Mouse (Mus musculus): ENCODE data around the gene Galr3.

Galr3 gene

GRCm38 (mm10) chr15:79051461-79052360, 10.0 kb downstream of the Galr3 start:
- in situ Hi-C loops (cut with MboI, MseI) = no loop called here

GRCm38 (mm10) chr15:79052366-79052765, 10.7 kb downstream of the Galr3 start:
- in situ Hi-C loops (cut with MboI, MseI) = no loop called here

GRCm38 (mm10) chr15:79056601-79057000, 14.9 kb downstream of the Galr3 start:
- in situ Hi-C loops (cut with MboI, MseI) = no loop called here

GRCm38 (mm10) chr15:79057850-79058249, 16.2 kb downstream of the Galr3 start:
- in situ Hi-C loops (cut with MboI, MseI) = no loop called here

GRCm38 (mm10) chr15:79060887-79061565, 19.3 kb downstream of the Galr3 start:
- in situ Hi-C loops (cut with MboI, MseI) = no loop called here

GRCm38 (mm10) chr15:79062376-79063159, 20.9 kb downstream of the Galr3 start, which contains the start of gene Ankrd54:
Gene Ankrd54, minus strand, starts transcription at chr15:79062893.
- in situ Hi-C loops (cut with MboI, MseI) = no loop called here

- in situ Hi-C loops (cut with MboI, MseI) = no loop called here
Observed at GRCm38 (mm10) chr15:79063160-79063740, 21.6 kb downstream of the Galr3 start.

- in situ Hi-C loops (cut with MboI, MseI) = no loop called here
Observed at GRCm38 (mm10) chr15:79065086-79065770, 23.5 kb downstream of the Galr3 start.

GRCm38 (mm10) chr15:79066276-79066675, 24.6 kb downstream of the Galr3 start:
- in situ Hi-C loops (cut with MboI, MseI) = no loop called here

- in situ Hi-C loops (cut with MboI, MseI) = no loop called here
Observed at GRCm38 (mm10) chr15:79067631-79068030, 25.9 kb downstream of the Galr3 start.

- in situ Hi-C loops (cut with MboI, MseI) = no loop called here
Observed at GRCm38 (mm10) chr15:79068416-79068815, 26.7 kb downstream of the Galr3 start.

- in situ Hi-C loops (cut with MboI, MseI) = loop anchor here (5.0 kb wide), 1 partner anchor 34 kb away; no protein-coding TSS in a partner anchor
Observed at GRCm38 (mm10) chr15:79071117-79072039, 29.7 kb downstream of the Galr3 start.

GRCm38 (mm10) chr15:79073752-79074151, 32.1 kb downstream of the Galr3 start:
- in situ Hi-C loops (cut with MboI, MseI) = loop anchor here (5.0 kb wide), 1 partner anchor 36 kb away; no protein-coding TSS in a partner anchor

- in situ Hi-C loops (cut with MboI, MseI) = loop anchor here (5.0 kb wide), 1 partner anchor 37 kb away; no protein-coding TSS in a partner anchor
Observed at GRCm38 (mm10) chr15:79074446-79074845, 32.8 kb downstream of the Galr3 start.

GRCm38 (mm10) chr15:79074913-79075532, 33.3 kb downstream of the Galr3 start, which contains the start of gene Eif3l:
Gene Eif3l, plus strand, starts transcription at chr15:79075179.
- in situ Hi-C loops (cut with MboI, MseI) = loop anchor here (5.0 kb wide), 1 partner anchor 38 kb away; no protein-coding TSS in a partner anchor

GRCm38 (mm10) chr15:79075658-79076365, 34.1 kb downstream of the Galr3 start:
- in situ Hi-C loops (cut with MboI, MseI) = no loop called here

GRCm38 (mm10) chr15:79079567-79079966, 37.9 kb downstream of the Galr3 start:
- in situ Hi-C loops (cut with MboI, MseI) = no loop called here

- in situ Hi-C loops (cut with MboI, MseI) = no loop called here
Observed at GRCm38 (mm10) chr15:79092284-79092683, 50.6 kb downstream of the Galr3 start.

All from regulatory T cell (primary cell).